Mouse (Mus musculus): Measurements from ENCODE around the gene Ccdc134.
"Not testable (repeated sequence)": the region's sequence is repeated elsewhere in the genome, so short reads cannot be mapped to it uniquely, and the experiment has no call there.

DNA sequence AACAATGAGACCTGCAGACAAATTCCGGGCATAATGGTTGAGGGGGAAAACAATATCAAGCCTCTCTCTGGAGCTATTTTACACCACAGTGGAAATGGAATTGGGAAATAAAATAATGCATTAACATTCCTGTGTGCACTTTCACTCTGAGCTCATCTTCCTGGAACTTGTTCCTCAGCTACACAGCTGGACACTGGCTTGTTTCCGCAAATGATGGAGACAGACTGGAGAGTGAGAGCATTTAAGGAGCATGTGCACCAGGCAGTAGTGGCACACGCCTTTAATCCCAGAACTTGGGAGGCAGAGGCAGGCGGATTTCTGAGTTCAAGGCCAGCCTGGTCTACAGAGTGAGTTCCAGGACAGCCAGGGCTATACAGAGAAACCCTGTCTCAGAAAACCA, 1.0 kb upstream of the Ccdc134 start:
- not testable (repeated sequence) for TF ChIP-seq CTCF (conservative IDR thresholded peaks at IDR 0.05; ENCODE audit: low read length); NANOG (IDR thresholded peaks at IDR 0.05; ENCODE audit: borderline replicate concordance, low read length)
